Mouse (Mus musculus) ES-E14 (cell line): ENCODE measurements around the gene Cherp.

Source experiments
- CHD2 ChIP-seq: IDR thresholded peaks from 2 replicates; pipeline ENCODE4 v1.6.1; 2014; ENCODE audit warnings: mild to moderate bottlenecking, low read depth, low read length, inconsistent platforms
- HCFC1 ChIP-seq: IDR thresholded peaks from 2 replicates; pipeline ENCODE4 v1.6.1; 2012; ENCODE audit warnings: low read length, inconsistent platforms, borderline replicate concordance; ENCODE audit not compliant: insufficient read depth
- MAFK ChIP-seq: IDR thresholded peaks from 2 replicates; pipeline ENCODE4 v1.6.1; 2014; ENCODE audit warnings: mild to moderate bottlenecking, low read depth, low read length, inconsistent platforms; ENCODE audit not compliant: insufficient read depth
- ZC3H11A ChIP-seq: IDR thresholded peaks from 2 replicates; pipeline ENCODE4 v1.6.1; 2012; ENCODE audit warnings: low read depth, mild to moderate bottlenecking, inconsistent platforms, low read length, borderline replicate concordance
- ZNF384 ChIP-seq: IDR thresholded peaks from 2 replicates; pipeline ENCODE4 v1.6.1; 2012; ENCODE audit warnings: low read depth, low read length, inconsistent platforms

GRCm38 (mm10) chr8:72455317-72455716 is 19.7 kb downstream of the Cherp start:
- no peak for TF ChIP-seq ZC3H11A
- TF ChIP-seq CHD2: no peak
- TF ChIP-seq HCFC1: no peak
- TF ChIP-seq ZNF384: no peak
- no peak for TF ChIP-seq MAFK
